Mouse (Mus musculus) urinary bladder, postnatal 36 days (tissue): ENCODE measurements around the gene Thsd4.
"Not testable (repeated sequence)": the region's sequence is repeated elsewhere in the genome, so short reads cannot be mapped to it uniquely, and the experiment has no call there.

ENCODE experiments used
- DNase-seq, 2 experiments: peaks; one replicate each; pipeline ENCODE4 v3.0.0; 2022; ENCODE audit warnings: low spot score in 2 of 2, mixed read lengths in 1 of 2

The Thsd4 gene

DNA sequence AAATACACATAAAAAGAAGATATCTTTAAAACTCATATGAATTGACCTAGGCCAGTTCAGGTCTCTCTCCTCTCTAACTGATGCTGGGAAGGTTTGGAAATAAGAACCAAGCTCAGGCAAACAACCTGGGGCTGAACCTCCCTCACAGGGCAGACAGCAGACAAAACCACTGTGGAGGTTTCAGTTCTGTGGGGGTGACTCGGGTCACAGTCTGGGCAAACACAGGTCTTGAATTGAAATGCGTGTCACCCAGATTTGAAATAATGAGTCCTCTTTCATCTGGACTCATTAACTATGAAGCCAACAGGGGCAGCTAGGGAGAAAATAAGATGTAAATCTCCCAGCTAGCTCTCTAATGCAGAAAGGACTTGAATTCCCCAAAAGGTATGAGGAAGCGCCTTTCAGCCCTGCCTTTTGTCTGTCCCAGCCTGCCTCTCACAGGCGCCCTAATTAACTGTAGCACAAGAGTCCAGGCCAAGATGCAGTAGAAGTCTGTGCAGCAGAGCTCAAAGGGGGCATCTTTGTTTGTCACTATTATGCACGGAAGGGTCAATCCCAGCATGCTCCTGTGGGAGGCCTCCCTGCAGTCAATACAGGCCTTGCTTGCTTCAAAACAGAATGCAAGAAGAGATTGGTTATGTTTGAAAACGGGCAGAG, 297.7 kb downstream of the Thsd4 start:
- DNase-seq: no peak

- DNase-seq: no peak
These were observed 301.4 kb downstream of the Thsd4 start for GRCm38 (mm10) chr9:60220431-60220830.

GRCm38 (mm10) chr9:60218396-60218795, 303.4 kb downstream of the Thsd4 start:
- DNase-seq: no peak

DNA sequence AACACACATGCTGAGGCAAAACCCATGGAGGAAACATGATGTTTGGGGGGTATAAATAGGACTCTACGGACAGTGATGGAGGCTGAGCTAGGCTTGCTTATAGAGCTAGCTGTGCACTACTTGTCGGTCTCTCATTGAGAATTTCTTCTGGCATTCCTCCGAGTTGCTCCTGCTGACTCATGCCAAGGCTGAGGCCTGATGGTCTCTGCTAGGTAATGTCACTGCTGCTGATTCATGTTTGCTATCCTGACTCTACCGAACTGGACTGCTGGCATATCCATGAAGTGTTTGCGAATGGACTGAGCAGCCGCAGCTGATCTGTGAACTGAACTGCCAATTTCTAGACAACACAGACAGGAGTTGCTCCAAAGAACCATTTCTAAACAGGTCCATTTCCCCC, 305.8 kb downstream of the Thsd4 start:
- DNase-seq: no peak

DNA sequence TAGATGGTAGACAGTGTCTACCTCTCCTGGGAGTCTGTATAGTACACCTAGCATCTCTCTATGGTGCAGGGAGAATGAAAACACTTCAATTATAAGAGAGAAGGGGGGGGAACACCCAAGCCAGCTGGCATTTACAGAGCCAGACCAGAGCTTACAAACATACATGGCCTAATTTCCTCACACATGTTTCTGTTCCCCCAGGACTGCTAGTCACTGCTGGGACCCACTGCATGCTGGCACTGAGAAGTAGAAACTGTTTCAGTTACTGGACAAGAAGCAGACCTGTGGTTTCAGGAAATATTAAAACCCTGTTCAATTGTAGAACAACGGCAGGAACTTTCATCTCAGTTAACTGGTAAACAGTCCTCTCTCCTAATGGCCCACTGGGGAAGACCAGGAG, 308.7 kb downstream of the Thsd4 start:
- no peak for DNase-seq

DNA sequence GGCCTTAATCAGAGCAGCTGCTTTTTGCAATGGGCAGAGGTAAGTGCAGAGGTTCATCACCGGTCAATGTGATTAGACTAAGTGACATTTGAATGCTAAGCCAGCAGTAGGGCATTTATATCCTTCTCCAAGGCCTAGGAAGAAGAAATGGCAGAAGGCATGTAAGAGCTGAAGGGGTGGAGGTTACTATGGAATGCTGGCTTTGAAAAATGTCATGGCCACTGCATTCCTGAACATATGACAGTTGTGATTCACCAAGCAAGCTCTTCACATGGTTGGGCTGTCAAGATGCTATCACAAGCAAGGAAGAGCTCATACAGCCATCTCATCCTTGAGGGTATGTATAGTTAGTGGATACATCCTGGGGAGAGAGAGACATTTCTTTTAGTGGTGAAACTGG, 313.0 kb downstream of the Thsd4 start:
- DNase-seq: no peak

GRCm38 (mm10) chr9:60203141-60203540, 318.7 kb downstream of the Thsd4 start:
- DNase-seq: peak in 1 of 2 experiments; percentile 23

DNA sequence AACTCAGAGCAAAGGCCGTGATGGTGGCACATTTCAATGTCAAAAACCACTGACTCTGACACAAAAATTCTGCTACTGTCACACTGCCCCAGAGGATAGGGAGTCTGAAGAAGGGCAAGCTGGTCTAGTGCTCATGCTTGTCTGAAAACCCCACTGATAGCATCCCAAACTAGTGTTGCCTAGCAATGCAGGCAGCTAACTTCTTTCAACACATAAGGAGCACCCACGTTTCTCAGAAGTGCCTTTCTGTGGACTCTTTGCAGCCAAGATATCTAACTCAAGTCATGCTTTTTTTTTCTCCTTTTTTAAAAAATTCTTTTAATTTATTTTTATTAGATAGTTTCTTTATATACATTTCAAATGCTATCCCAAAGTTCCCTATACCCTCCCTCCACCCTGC, 321.4 kb downstream of the Thsd4 start:
- DNase-seq: no peak

- DNase-seq: no peak
These were observed 323.2 kb downstream of the Thsd4 start for GRCm38 (mm10) chr9:60198530-60199200.

DNA sequence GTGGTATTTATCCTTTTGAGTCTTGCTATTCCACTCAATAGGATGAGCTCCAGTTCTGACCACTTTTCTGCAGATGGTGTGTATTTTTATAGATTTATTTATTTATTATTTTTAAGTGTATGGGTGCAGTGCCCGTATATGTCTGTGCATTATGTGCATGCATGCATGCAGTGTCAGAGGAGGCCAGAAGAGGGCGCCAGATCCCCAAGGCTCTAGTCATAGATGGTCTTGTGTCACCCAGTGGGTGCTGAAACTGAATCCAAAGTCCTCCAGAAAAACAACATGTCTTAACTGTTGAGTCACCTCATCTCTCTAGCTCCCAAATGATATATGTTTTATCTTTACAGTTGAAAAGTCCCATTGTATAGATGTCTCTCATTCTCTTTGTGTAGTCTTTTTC, 326.3 kb downstream of the Thsd4 start:
- DNase-seq: no peak

- DNase-seq: no peak
These were observed 326.9 kb downstream of the Thsd4 start for GRCm38 (mm10) chr9:60194905-60195304.

DNA sequence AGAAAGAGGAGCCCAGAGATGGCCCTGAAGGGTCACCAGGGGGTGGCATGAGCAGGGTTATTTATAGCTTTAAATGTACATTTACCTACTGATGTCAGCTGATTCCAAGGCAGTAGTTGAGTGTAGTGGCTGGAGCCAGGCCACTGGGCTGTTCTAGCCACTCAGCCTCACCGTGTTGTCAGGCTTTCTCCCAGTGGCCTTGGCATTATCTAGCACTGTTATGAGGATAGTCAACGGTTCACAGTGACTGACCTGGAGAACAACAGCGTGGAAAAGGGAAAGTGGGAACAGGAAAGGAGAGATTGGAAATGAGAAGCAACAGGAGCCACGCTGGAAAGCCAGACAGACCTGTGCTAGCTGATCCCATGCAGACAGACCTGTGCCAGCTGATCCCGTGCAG, 329.5 kb downstream of the Thsd4 start:
- no peak for DNase-seq

DNA sequence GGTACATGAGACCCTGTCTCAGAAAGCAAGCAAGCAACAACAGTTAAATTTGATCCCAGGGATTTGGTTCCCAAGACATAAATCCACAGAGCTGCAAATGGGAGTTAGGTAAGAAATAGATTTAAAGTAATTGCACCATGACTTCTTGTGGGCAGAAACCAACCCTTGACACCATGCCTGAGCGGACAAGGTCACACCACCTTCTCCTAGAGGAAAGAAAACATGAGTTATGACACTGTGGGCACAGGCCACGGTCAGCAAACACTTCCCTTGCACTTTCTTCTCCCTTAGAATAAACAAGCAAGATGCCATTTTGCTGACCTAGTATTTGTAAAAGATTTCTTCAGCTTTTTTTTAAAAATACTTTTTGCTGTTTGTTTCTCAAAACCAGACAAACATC, 334.4 kb downstream of the Thsd4 start:
- no peak for DNase-seq

GRCm38 (mm10) chr9:60186948-60187347, 334.9 kb downstream of the Thsd4 start:
- no peak for DNase-seq

DNA sequence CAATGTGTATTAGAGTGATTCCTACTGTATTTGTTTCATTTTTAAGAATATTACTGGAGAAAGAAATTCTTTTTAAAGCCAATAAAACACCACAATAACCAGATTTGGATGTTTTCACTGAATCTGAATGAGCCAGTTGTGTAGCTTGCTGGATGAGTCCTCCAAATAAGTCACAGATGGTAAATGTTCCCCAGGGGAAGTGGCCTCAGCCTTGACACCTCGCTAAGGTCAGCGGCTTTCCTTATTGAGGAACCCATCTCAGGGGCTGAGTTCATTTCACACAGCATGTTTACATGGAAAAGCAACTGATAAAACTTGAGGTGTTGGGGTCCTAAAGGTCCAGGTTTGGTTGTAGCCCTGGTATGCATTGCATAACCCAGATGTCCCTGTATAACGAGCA, 337.8 kb downstream of the Thsd4 start:
- no peak for DNase-seq

DNA sequence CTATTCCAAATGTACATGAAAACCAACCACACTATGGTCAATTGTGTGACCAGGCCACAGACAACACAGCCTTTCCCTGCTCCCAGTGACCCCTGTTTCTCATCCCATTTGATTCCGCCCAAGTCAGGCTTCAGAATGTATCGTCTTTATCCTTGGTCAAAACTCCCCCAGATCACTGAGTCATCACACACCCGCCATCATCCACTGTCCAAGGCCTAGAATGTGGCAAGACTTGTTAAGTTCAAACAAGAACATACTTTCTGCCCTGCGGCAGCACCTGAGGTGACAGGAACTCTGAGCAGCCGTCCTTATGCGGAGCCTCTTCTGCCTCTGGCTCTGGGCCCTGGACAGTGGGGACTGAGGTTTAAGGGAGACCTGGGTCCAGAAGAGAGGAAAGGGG, 339.5 kb downstream of the Thsd4 start:
- no peak for DNase-seq

DNA sequence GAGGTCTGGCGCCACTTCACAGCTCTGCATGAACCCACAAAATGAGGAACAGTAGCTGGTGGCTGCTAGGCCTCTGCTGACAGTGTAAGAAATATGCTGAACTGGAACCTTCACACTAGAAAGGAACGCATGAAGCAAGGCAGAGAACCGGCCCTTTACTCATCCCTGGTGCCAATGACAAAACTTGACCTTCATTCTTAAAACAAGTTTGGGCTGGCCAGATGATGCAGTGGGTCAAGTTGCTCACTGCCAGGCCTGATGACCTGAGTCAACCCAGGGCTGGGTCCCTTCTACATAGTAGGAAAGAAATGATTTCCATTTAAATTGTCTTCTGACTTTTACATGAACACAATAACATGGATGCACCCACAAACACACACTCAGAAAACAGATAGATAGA, 340.9 kb downstream of the Thsd4 start:
- DNase-seq: no peak

GRCm38 (mm10) chr9:60180114-60180513, 341.7 kb downstream of the Thsd4 start:
- DNase-seq: no peak

DNA sequence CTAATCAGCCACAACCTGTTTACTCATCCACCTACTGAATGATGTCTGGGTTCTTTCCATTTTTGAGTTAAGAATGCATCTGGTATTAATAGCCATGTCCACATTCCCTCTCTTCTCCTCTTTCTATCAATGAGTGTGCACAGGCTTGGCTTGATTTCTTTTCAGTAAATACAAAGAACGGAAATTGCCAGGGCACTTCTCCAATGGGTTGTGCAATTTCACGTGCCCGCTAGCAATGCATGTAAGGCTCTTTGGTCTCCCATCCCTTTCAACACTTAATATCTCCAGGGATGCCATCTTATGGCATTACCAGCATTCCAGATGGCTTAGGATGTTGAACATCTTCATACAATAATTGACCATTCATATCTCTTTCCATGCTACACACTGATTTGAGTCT, 345.5 kb downstream of the Thsd4 start:
- DNase-seq: no peak

GRCm38 (mm10) chr9:60172459-60173060, 349.3 kb downstream of the Thsd4 start:
- not testable (repeated sequence) for DNase-seq

- DNase-seq: no peak
These were observed 354.9 kb downstream of the Thsd4 start for GRCm38 (mm10) chr9:60166990-60167389.

DNA sequence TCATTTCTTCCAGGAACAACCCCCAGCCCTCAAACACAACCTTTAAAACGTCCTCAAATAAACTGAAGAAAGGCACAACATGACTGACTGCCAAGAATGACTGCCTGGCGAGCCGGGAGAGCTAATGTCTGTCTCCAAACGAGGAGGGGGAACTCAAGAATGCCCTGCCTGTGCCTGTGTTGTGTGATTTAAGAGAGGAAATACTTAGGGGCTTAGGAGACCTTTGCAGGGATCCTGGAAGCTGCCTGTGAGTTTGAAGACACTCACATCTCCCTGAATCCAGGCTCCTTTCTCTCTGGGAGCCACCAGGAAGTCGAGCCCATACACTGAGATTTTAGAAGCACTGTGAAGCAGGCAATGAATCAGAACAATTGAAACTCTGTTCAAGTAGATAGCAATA, 361.0 kb downstream of the Thsd4 start:
- no peak for DNase-seq

- no peak for DNase-seq
These were observed 361.7 kb downstream of the Thsd4 start for GRCm38 (mm10) chr9:60160194-60160593.
